Mouse (Mus musculus) embryonic stem cell, embryonic (primary cell): Measurements from ENCODE around the gene Galns.

ENCODE experiments used
- CTCF ChIA-PET, 4 experiments: fragments of 300-600 bp in 2 of 4; fragments of 350-600 bp in 2 of 4; sonication (Branson Sonifier 250); formaldehyde crosslinking; loops; one replicate each; lab custom pipeline; 2022; ENCODE audit warnings: inconsistent platforms in 2 of 4; lab: Charles Lee
- POLR2A ChIA-PET, 4 experiments: fragments of 300-600 bp in 2 of 4; fragments of 350-600 bp in 2 of 4; sonication (Branson Sonifier 250); formaldehyde crosslinking; loops; one replicate each; lab custom pipeline; 2022; ENCODE audit warnings: antibody characterized with exemption in 4 of 4, inconsistent platforms in 1 of 4; lab: Charles Lee

Galns gene

GRCm38 (mm10) chr8:122569996-122570395 lies 41.3 kb downstream of the Galns start:
- ChIA-PET CTCF (interaction anchor here in 1 of 4 experiments (1.8 kb wide), 1 partner anchor 11 kb away, joined by 4 read pairs; no protein-coding TSS in a partner anchor), POLR2A (interaction anchor here in 3 of 4 experiments (0.7 to 18.6 kb wide), 19 partner anchors 9 to 535 kb away, joined by 3 to 397 read pairs (median 9); partner anchors contain the start of genes Galns (in 2 of the 3), Mvd (in 2 of the 3), Piezo1 (in 2 of the 3) and Trappc2l (in 2 of the 3))

- POLR2A ChIA-PET: interaction anchor here (0.5 to 18.6 kb wide), 30 partner anchors 8 to 536 kb away, joined by 3 to 397 read pairs (median 4); partner anchors contain the start of genes Galns (in 2 of the 4), Piezo1 (in 2 of the 4), Trappc2l (in 2 of the 4) and Aprt (in 1 of the 4)
- CTCF ChIA-PET: interaction anchor here in 2 of 4 experiments (0.6 to 1.7 kb wide), 3 partner anchors 13 to 153 kb away, joined by 3 to 6 read pairs (median 4); no protein-coding TSS in a partner anchor
Observed at GRCm38 (mm10) chr8:122569329-122569728, 41.9 kb downstream of the Galns start.

- ChIA-PET CTCF (interaction anchor here in 2 of 4 experiments (0.6 to 1.9 kb wide), 5 partner anchors 12 to 244 kb away, joined by 3 to 7 read pairs (median 4); partner anchors contain the start of gene Piezo1 (in 1 of the 2)), POLR2A (interaction anchor here (0.5 to 18.6 kb wide), 35 partner anchors 9 to 534 kb away, joined by 3 to 397 read pairs (median 5); partner anchors contain the start of genes Galns (in 3 of the 4), Trappc2l (in 3 of the 4), Cyba (in 2 of the 4) and Piezo1 (in 2 of the 4))
Observed at GRCm38 (mm10) chr8:122568881-122569309, 42.4 kb downstream of the Galns start.

- ChIA-PET CTCF (interaction anchor here in 3 of 4 experiments (0.5 to 1.9 kb wide), 9 partner anchors 9 to 245 kb away, joined by 3 to 9 read pairs (median 3); partner anchors contain the start of gene Piezo1 (in 1 of the 3)), POLR2A (interaction anchor here (0.6 to 18.6 kb wide), 61 partner anchors 7 to 527 kb away, joined by 3 to 397 read pairs (median 4); partner anchors contain the start of genes Aprt (in 3 of the 4), Piezo1 (in 3 of the 4), Cyba (in 2 of the 4) and Galns (in 2 of the 4))
Observed at GRCm38 (mm10) chr8:122568109-122568504, 43.2 kb downstream of the Galns start.

- POLR2A ChIA-PET: interaction anchor here (0.6 to 18.6 kb wide), 60 partner anchors 8 to 617 kb away, joined by 3 to 397 read pairs (median 4); partner anchors contain the start of genes Aprt (in 3 of the 4), Piezo1 (in 3 of the 4), Galns (in 2 of the 4) and Mvd (in 2 of the 4)
- CTCF ChIA-PET: interaction anchor here in 3 of 4 experiments (0.5 to 1.9 kb wide), 11 partner anchors 9 to 245 kb away, joined by 3 to 9 read pairs (median 3); partner anchors contain the start of gene Piezo1 (in 1 of the 3)
Observed at GRCm38 (mm10) chr8:122567361-122568108, 43.7 kb downstream of the Galns start, which contains the start of gene Cdt1. TSS of gene Cdt1 (plus strand) at chr8:122568015.

- CTCF ChIA-PET: interaction anchor here in 2 of 4 experiments (0.9 to 1.9 kb wide), 3 partner anchors 15 to 44 kb away, joined by 3 to 7 read pairs (median 3); partner anchors contain the start of gene Piezo1 (in 1 of the 2)
- POLR2A ChIA-PET: interaction anchor here (0.6 to 18.6 kb wide), 45 partner anchors 8 to 616 kb away, joined by 3 to 397 read pairs (median 4); partner anchors contain the start of genes Aprt (in 3 of the 4), Piezo1 (in 2 of the 4), Cyba (in 1 of the 4) and Mvd (in 1 of the 4)
Observed at GRCm38 (mm10) chr8:122566766-122567165, 44.5 kb downstream of the Galns start.

GRCm38 (mm10) chr8:122564363-122565352 lies 46.6 kb downstream of the Galns start:
- ChIA-PET CTCF (interaction anchor here in 3 of 4 experiments (0.5 to 1.8 kb wide), 10 partner anchors 10 to 1065 kb away, joined by 3 to 5 read pairs (median 3); partner anchors contain the start of gene Piezo1 (in 1 of the 3)), POLR2A (interaction anchor here in 3 of 4 experiments (0.6 to 18.6 kb wide), 43 partner anchors 8 to 1163 kb away, joined by 3 to 397 read pairs (median 4); partner anchors contain the start of genes Piezo1 (in 3 of the 3), Aprt (in 2 of the 3), Galns (in 2 of the 3) and Mvd (in 2 of the 3))

- ChIA-PET CTCF (interaction anchor here in 2 of 4 experiments (0.6 kb wide), 2 partner anchors 51 to 189 kb away, joined by 3 read pairs; no protein-coding TSS in a partner anchor), POLR2A (interaction anchor here in 2 of 4 experiments (0.7 to 16.3 kb wide), 6 partner anchors 10 to 67 kb away, joined by 3 to 397 read pairs (median 3); partner anchors contain the start of genes Aprt (in 1 of the 2), Cdt1 (in 1 of the 2) and Piezo1 (in 1 of the 2))
Observed at GRCm38 (mm10) chr8:122561199-122561598, 50.1 kb downstream of the Galns start.

GRCm38 (mm10) chr8:122558671-122559349 lies 52.5 kb downstream of the Galns start:
- CTCF ChIA-PET: interaction anchor here (0.5 to 1.8 kb wide), 40 partner anchors 9 to 1094 kb away, joined by 3 to 11 read pairs (median 4); partner anchors contain the start of genes Cdt1 (in 2 of the 4) and Pabpn1l (in 1 of the 4)
- POLR2A ChIA-PET: interaction anchor here (0.6 to 16.3 kb wide), 31 partner anchors 8 to 787 kb away, joined by 3 to 397 read pairs (median 5); partner anchors contain the start of genes Cdt1 (in 3 of the 4), Aprt (in 2 of the 4), Mvd (in 1 of the 4) and Piezo1 (in 1 of the 4)

- POLR2A ChIA-PET: interaction anchor here in 3 of 4 experiments (0.6 to 16.3 kb wide), 37 partner anchors 7 to 655 kb away, joined by 3 to 397 read pairs (median 6); partner anchors contain the start of genes Cdt1 (in 3 of the 3), Aprt (in 2 of the 3), Mvd (in 2 of the 3) and Chmp1a (in 1 of the 3)
- CTCF ChIA-PET: interaction anchor here in 3 of 4 experiments (0.5 to 2.2 kb wide), 11 partner anchors 14 to 1098 kb away, joined by 3 to 7 read pairs (median 3); no protein-coding TSS in a partner anchor
Observed at GRCm38 (mm10) chr8:122557248-122558038, 53.8 kb downstream of the Galns start.

GRCm38 (mm10) chr8:122556030-122557009 lies 54.9 kb downstream of the Galns start:
- POLR2A ChIA-PET: interaction anchor here in 3 of 4 experiments (0.6 to 16.3 kb wide), 44 partner anchors 8 to 656 kb away, joined by 3 to 397 read pairs (median 4); partner anchors contain the start of genes Cdt1 (in 3 of the 3), Aprt (in 2 of the 3), Galns (in 2 of the 3) and Mvd (in 2 of the 3)
- CTCF ChIA-PET: interaction anchor here in 3 of 4 experiments (0.6 to 2.2 kb wide), 11 partner anchors 13 to 1099 kb away, joined by 3 to 7 read pairs (median 3); no protein-coding TSS in a partner anchor

GRCm38 (mm10) chr8:122554786-122555185 lies 56.5 kb downstream of the Galns start:
- ChIA-PET CTCF (interaction anchor here in 2 of 4 experiments (0.6 kb wide), 2 partner anchors 292 to 1326 kb away, joined by 3 to 5 read pairs; no protein-coding TSS in a partner anchor), POLR2A (interaction anchor here in 3 of 4 experiments (0.8 to 16.3 kb wide), 7 partner anchors 10 to 51 kb away, joined by 4 to 397 read pairs (median 20); partner anchors contain the start of genes Aprt (in 1 of the 3) and Cdt1 (in 1 of the 3))
